Mouse (Mus musculus) layer of hippocampus, postnatal 10 days (tissue): ENCODE results near the gene Frmpd3. TPM values are rescaled to one million over a fixed set of nuclear protein-coding genes. Genes with fewer than 3 reads are reported as not detected.
"Not testable (repeated sequence)": the region's sequence is repeated elsewhere in the genome, so short reads cannot be mapped to it uniquely, and the experiment has no call there.

Experiments used
- DNase-seq, 2 experiments: peaks; one replicate each; pipeline ENCODE4 v3.0.0; 2021; ENCODE audit warnings: low spot score in 2 of 2
- long read RNA-seq: library from polyadenylated mRNA; stranded (forward); transcript quantifications from one replicate; pipeline ENCODE4 v2.0.0, GENCODE M21; 2023
- total RNA-seq, 2 experiments: library from RNA; stranded (reverse); gene quantifications; 2 replicates each; pipeline ENCODE4 v1.2.3; 2021

Gene Frmpd3
- total RNA-seq, result 10 to 100 TPM; 20.0 to 20.7 TPM
- long read RNA-seq, partial matches to known transcripts, result 0 of 8 reads
- long read RNA-seq, other reads (novel, unspliced or antisense), result 8 of 8 reads

DNA sequence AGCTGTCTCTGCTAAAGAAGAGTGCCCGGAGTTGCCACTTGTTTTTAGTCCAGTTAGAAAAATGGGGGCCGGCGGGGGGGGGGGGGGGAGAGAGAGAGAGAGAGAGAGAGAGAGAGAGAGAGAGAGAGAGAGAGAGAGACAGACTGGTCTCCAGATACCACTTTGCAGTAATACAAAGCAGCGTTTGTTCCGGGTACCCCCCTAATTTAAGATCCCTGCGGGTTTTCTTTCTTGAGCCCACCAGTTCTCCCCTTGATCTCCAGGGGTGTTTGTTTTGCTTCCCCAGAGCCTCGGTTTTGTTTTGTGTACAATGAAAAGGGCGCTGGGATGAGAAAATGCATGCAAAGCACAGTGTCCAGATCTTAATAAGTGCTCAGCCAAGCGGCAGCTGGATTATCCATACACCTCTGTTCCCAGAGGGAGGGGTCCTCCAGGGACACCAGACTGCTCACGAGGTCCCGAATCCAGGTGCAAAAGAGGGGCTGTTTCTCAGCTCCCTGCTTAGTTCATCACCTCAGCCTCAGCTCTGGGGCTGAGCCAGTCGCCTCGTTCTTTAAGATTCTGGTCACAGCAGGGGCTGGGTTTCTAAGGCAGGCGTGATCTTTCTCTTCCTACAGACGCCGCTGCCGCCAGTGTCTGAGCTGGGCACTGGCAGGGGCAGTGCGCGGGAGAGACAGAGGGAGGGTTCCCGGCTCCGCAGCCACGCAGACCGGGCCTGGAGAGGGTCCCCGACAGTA lies at the start of gene Frmpd3:
Frmpd3 (plus strand) TSS at position 608 of the 737 bp plus-strand sequence.
- DNase-seq, result peak in 1 of 2 experiments; percentile 19

DNA sequence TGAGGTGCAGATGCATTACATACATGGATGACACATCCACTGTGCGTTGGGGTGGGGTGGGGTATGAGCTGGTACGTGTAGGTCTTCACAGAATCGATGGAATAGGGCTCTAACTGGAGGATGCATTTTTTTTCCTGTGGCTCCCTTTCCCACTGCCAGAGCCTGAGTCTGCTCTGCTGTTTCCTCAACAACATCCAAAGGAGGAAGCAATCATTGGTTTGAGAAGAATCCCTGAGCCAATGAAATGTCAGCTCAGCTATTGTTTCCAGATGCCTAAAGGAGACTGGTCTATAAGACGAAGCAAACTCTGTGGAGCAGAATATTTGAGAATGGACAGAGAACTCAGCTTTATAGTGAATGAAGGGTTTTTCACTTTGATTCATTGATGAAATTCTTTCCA lies 38.3 kb upstream of the Frmpd3 start:
- no peak for DNase-seq

- peak; percentile 3 to 19 for DNase-seq
Observed at GRCm38 (mm10) chrX:140305652-140306051, 36.4 kb upstream of the Frmpd3 start.

DNA sequence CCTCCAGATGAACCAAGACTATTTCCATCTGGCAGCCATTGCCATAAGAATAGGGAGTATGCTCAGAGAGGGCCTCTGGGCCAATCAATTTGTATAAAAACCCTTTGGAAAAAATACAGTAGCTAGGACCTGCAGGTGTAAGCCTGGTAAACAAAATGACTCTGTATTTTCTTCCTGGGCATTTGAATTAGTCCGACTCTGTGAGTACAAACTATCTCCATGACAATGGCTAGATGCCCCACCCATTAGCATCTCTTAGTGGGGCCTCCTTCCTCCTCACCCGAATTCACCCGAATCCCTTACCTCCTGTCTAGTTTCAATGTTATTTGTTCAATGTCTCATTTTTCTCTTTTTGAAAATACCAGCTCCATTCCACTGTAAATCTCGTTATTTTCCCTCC lies 24.1 kb upstream of the Frmpd3 start:
- DNase-seq, result no peak

DNA sequence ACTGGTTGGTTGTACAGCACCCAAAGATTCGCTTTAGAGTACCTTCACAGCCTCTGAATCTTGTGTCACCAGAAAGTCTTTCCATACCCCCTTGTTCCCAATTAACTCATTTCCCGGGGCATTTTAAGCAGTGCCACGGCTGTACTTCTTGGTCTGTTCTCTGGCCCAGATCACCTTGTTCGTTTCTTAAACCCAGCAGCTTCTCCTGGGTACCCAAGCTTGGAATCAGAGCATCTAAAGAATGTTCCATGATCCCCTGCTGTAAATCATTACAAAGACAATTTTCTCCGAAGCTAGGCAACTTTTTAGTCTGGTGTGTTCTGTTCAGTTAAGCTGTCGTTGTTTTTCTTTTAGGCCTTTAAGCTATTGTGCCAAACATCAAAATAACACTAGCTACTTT lies 22.9 kb upstream of the Frmpd3 start:
- no peak for DNase-seq

DNA sequence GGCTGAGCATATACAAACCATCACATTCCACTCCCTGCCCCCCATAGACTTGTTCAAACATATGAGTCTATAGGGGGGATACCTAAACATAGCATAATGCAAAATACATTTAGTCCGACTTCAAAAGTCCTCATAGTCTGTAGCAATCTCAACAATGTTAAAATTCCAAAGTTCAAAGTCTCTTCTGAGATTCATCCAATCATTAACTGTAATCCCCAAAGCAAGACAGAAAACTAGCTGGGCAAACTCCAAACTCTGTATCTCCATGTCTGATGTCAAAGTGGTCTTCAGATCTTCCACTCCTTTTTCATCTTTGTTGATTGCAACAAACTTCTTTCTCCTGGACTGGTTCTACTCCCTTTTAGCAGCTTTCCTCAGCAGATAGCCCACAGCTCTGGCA lies 21.4 kb upstream of the Frmpd3 start:
- not testable (repeated sequence) for DNase-seq

GRCm38 (mm10) chrX:140342393-140343163 lies 515 bp downstream of the Frmpd3 start:
- no peak for DNase-seq

GRCm38 (mm10) chrX:140375628-140376027 lies 33.6 kb downstream of the Frmpd3 start:
- DNase-seq, result no peak

GRCm38 (mm10) chrX:140399986-140400385 lies 57.9 kb downstream of the Frmpd3 start:
- DNase-seq, result no peak

- peak in 1 of 2 experiments; percentile 6 for DNase-seq
Observed at GRCm38 (mm10) chrX:140402904-140403303, 60.8 kb downstream of the Frmpd3 start.

- DNase-seq, result no peak
Observed at GRCm38 (mm10) chrX:140406079-140406478, 64.0 kb downstream of the Frmpd3 start.

DNA sequence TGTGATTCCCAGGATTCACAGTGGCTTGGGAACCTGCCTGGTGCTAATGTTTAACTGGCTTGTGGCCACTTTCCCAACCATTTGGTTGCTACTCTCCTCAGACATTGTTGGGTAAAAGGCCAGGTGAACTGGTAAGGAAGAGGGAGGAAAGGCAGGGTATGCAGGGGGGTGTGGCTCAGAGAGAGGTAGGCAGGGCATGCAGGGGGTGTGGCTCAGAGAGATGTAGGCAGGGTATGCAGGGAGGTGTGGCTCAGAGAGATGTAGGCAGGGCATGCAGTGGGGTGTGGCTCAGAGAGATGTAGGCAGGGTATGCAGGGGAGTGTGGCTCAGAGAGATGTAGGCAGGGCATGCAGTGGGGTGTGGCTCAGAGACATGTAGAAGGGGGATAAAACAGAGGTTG lies 64.4 kb downstream of the Frmpd3 start:
- DNase-seq, result no peak

- no peak for DNase-seq
Observed at GRCm38 (mm10) chrX:140407593-140407992, 65.5 kb downstream of the Frmpd3 start.

DNA sequence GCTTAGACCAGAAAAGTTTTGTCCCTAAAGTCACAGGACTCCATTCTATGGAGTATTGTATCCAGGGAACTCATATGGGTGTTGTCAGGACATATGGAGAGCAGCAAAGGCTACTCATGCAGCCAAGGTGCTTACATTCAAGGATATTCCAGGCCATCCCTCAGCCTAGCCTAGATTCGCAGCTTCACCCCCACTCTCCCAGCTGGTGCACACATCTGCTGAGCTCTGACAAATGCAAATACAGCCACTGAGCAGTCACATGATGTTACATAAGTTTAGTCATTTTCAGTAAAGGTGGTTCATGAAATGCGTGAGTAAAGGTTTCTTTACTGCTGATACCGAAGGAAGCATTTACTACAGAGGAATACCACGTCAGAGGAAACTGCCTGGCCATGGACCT lies 76.4 kb downstream of the Frmpd3 start:
- DNase-seq, result no peak

DNA sequence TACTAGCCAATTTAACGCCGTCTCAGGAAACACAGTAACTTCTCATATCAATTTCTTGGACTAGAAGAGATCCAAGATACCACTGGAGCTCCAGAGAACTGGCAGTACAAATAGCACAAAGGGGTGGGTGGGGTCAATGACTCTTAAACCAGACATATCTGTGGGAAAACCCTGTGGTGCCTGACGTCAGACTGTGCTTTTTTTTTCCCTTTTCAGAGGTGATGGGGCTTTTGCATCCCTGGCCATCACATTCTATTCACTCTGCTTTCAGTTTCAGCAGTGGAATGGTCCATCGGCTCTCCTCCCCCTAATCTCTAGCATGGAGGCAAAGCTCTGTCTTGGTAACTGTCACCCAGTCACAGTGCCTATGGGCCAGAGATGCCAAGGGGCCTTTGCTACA lies 85.1 kb downstream of the Frmpd3 start:
- no peak for DNase-seq

DNA sequence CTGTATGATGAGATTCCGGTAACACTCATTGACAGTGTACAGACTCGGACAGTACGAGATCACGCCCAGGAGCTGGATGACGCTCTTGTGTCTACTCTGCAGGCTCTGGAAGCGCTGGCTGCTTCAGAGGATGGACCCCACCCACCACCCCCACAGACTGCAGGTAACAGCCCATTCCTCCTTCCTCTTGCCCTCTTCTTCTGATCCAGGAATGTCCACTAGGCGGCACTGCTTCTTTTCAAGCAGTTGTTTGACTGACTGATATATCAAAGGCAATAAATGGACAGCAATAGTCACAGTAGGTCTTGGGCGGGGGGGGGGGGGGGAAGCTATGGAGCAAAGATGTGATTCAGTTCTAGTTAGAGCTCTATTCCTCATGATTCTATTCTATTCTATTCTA lies 86.2 kb downstream of the Frmpd3 start:
- no peak for DNase-seq

- no peak for DNase-seq
Observed at GRCm38 (mm10) chrX:140429985-140430384, 87.9 kb downstream of the Frmpd3 start.

GRCm38 (mm10) chrX:140430506-140430905 lies 88.4 kb downstream of the Frmpd3 start:
- no peak for DNase-seq

- no peak for DNase-seq
Observed at GRCm38 (mm10) chrX:140431981-140432380, 89.9 kb downstream of the Frmpd3 start.

DNA sequence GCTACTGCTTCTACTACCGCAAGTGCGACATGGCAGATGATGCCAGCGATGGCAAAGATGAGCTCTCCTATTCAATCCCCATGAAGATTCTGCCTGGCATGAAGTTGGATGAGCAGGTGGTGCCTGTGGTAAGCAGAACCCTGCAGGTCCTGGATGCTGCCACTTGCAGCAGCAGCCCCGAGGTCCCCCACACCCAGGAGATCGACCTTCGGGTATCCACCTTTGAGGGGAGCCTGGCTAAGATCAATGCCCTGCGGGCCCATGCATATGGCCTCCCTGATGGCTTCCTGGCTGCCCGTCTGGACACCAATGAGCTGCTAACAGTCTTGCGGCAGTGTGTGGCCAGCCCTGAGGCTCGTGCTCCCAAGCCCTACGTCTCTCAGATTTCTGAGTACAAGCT lies 90.7 kb downstream of the Frmpd3 start:
- no peak for DNase-seq

- no peak for DNase-seq
Observed at GRCm38 (mm10) chrX:140437906-140438305, 95.8 kb downstream of the Frmpd3 start.

- no peak for DNase-seq
Observed at GRCm38 (mm10) chrX:140445551-140445950, 103.5 kb downstream of the Frmpd3 start.
